Mouse (Mus musculus) MEL-GATA-1-ER (cell line): ENCODE results near the gene Rnh1.

Experiments
- DNase-seq: peaks from one replicate; pipeline ENCODE4 v3.0.0-alpha.2; 2012; ENCODE audit warnings: low read depth; ENCODE audit errors: extremely low read depth

Rnh1 gene

DNA sequence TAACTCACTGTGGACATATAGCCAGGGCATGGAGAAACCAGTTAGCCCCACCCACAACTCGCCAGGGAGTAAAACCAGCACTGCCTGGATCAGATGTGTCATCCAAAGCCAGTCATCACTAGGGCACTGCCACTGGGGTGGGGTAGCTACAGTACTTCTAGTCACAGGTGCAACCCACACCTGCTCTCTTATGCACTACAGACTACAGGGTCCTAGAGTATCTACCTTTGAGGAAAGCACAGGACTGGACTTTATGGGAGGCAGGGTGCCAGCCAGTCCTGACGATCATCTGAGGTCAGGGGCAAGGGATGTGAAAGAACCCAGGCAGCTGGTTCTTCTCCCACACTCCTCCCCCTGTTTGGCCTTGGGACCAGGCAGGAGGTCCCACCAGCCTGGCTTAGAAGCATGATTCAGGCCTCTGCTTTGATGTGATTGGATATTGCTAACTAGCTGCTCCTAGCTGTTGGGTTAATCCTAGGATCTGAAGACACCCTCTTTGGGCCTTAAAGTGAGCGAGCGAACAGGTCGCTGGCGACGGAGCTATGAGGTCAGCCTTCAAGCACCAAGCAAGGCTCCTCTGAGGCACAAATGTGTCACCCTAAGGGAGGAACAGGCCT, 4.6 kb downstream of the Rnh1 start:
- peak; percentile 31 for DNase-seq

DNA sequence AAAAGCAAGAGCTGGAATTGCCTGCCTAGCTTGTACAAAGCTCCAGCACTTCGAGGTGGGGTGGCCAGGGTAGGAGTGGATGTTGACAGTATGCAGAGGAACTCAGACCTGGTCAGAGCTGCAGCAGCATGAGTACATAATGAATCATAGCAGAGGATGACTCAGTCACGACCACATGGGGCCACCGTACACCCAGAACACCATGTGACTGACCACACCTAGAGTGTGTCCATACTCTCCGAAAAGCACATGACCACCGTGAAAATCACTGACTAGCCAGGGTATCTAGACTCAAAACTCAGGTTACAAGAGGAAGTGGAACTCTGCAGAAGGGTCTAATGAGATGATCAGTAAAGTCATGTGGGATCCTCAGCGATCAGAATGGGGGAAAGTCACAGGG, 7.8 kb downstream of the Rnh1 start:
- no peak for DNase-seq

DNA sequence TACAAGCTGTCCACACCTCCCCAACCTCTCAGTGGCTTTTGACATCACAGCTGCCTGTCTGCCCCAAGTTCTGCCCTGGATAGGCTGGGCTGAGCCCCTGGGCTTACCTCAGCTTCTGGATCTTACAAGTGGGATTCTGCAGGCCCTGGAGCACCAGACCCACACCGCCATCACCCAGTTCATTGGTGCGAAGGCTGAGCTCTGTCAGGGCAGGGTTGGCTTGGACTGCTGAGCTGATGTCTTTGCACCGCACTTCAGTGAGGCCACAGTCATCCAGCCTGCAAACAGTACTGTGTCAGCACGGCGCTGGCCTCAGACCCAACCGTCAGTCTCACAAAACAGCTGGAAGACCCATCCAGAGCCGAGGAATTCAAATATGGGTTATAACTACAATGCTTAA, 8.3 kb downstream of the Rnh1 start:
- no peak for DNase-seq

DNA sequence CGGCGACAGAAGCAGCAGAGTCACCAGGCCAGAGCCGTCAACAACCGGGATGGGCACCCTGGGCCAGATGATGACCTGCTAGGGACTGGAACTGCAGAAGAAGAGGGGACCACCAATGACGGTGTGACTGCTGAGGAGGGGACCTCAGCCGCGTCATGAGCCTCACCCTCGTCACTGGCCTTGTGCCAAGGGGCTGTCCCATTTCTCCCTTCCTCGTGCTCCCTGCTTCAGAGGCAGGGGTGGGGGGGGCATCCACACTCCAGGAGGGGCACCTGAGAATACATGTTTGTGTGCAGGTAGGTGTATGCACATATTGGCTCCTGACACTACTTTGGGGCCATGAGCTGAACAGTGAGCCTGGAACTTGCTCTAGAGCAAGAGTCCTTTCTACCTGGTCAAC, 17.3 kb downstream of the Rnh1 start:
- no peak for DNase-seq

DNA sequence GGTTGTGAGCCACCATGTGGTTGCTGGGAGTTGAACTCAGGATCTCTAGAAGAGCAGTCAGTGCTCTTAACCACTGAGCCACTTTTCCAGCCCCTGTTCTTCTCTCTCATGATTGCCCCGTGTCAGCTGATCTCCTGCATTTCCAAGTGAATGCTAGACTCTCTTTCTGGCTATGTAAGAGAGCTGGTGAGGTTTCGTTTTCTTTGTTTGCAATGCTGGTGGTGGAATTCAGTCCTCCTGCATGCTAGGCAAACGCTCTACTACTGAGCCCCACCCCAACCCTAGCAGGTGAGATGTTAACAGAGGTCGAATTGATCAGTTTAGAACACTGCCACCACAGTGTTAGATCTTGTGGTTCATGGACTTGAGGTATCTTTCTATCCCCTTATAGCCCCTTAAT, 24.0 kb downstream of the Rnh1 start:
- DNase-seq, result no peak

DNA sequence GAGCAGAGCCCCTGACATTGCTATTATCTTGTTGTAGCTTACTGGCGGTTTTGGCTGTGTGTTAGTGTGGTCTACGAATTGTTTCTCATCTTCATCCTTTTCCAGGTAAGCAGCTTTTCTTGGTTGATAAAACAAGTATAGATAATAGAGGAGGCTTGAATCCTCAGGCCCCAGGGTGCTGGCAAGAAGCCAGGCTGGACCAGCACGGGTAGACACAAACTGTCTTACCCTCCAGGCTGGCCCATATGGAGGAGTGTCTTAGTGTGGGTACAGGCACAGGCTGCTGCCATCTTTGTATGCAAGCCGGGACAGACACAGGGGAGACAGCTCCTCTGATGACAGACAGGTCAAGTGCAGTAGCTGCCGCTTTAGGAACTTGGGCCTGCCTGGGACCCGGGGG, 25.6 kb downstream of the Rnh1 start:
- no peak for DNase-seq

DNA sequence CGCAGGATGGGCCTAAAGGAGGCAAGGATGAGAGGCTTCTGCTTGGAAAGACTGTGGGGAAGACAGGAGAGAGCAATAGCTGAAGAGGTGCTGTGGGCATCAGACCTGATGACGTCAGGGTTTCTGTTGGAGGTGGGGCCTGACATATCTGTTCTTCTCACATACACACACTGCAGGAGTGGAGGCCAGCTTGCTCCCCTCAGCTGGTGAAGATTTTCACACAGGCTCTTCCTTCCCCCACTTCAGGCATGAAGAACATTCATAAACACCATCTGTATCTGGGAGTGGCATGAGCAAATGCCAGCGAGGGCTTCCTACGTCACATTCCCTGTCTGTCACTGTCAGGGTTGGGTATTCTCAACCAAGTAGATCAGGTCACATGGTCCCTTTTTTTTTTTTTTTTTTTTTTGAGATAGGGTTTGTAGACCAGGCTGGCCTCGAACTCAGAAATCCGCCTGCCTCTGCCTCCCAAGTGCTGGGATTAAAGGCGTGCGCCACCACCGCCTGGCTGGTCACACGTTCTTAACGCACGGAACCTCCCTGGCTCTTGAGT, 26.5 kb downstream of the Rnh1 start:
- no peak for DNase-seq

DNA sequence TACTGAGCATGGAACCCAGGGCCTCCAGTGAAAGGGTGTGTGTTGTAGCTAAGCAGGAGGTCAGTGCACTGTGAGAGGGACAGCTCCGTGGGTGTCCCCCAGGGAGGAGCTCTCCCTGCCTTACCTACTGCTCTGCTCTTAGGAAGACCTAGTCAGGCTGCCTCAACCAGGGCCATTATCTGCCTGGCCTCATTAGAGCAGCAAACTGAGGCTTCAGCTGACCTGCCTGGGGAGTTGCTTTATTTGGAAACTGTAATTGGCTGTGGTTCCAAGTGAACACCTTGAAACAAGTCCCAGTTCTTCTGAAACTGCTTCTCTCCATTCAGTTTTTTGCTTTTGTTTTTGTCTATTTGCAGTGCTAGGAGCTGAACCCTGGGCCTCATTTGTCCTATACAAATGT, 27.3 kb downstream of the Rnh1 start:
- no peak for DNase-seq

DNA sequence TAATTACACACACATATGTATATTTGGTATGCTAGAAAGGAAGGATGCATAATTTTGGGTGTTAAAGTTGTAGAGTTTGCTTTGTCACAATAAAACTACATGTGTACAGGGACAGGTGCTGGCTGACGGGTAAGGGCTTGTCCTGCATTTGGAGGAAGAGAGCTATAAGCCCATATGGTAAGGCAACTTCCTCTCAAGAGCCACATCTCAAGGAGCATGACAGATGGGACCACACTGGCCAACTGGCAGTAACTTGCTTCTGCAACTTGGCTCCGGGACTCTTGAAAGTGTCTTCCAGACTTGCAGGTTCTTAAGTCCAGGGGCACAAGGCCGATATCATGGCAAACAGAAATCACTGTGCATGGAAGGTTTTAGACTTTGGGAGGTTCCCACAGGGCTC, 28.0 kb downstream of the Rnh1 start:
- DNase-seq, result no peak

DNA sequence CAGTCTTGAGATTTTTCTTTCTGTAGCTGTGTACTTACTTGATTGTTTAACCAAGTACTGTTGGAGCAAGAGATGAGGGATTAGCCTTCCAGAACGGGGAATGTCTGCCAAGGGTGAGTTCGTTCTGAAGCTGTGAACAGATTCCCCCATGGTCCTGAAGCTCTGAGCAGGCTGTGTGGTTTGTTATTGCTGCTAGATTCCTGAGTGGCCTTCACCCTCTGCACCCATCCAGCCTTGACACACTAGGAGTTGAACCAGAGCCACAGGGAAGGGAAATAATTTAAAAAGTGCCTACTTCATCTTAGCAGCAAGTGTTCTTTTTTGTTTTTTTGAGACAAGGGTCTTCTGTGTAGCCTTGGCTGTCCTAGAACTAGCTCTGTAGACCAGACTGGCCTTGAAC, 28.8 kb downstream of the Rnh1 start:
- no peak for DNase-seq

DNA sequence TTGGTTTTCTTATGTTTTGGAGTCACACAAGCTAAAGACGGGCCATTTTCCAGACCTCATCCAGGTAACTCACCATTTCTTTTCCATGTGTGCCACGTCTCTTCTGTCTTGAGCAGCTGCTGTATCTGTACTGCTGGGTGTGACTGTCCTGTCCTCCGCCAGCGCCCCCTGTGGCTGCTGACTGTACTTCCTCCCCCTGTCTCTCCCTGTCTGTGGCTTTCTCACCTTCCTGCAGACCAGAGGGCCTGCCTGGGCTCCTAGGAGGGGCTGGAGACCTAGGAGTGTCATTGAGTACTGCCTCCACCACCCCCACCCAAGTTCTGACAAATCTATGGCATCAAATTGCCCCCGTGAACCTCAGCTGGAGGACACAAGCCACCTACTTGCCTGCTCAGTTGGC, 29.5 kb downstream of the Rnh1 start:
- peak; percentile 26 for DNase-seq

DNA sequence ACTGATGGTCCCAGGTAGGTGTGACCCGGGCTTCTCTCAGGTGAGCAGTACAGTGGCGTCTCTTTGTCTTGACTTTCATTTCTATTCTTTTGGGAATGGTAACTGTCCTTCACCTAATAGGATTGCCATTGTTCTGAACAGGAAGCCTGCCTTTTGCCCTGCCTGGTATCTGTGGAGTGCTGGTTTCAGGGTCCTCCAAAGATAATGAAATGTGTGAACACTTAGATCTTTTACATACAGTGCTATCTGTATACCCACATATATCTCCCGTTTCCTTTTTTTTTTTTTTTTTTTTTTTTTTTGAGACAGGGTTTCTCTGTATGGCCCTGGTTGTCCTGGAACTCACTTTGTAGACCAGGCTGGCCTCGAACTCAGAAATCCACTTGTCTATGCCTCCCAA, 31.3 kb downstream of the Rnh1 start:
- peak; percentile 44 for DNase-seq

DNA sequence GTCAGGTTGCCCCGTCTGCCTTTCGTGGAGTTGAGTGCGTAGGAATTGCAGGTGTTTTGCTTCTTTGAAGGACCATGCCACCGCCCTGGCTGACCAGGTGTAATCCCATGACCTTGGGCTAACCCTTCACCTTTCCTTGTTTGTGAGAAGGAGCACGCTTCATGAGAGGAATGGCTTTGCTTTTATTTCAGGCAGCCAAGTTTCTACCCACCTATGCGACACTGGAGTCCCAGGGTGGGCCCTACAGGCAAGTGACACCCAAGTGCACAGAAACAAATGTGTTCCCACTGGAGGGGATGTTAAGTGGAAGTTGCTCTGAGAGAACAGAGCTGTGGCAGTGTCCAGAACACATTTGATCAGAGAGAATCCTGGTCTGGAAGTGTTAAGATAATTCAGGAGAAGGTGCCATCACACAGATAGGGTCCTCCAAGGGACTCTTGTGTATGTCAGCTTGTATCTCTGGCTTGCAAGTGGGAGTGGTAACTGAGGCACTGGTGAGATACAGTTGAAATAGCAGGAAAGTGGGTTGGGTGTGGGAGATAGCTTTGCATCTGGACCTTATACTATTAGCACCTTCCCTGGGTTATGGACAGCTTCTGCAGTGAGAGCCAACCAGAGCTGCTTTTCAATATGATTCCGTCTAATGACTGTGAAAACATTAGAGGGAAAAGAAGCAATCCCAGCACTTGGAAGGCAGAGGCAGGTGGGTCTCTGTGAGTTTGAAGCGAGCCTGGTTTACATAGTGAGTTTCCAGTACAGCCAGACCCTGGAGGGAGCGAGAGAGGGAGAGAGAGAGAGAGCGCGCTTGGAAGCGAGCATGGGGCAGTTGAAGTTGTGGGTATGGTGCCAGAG, 40.5 kb downstream of the Rnh1 start:
- peak; percentile 66 for DNase-seq

DNA sequence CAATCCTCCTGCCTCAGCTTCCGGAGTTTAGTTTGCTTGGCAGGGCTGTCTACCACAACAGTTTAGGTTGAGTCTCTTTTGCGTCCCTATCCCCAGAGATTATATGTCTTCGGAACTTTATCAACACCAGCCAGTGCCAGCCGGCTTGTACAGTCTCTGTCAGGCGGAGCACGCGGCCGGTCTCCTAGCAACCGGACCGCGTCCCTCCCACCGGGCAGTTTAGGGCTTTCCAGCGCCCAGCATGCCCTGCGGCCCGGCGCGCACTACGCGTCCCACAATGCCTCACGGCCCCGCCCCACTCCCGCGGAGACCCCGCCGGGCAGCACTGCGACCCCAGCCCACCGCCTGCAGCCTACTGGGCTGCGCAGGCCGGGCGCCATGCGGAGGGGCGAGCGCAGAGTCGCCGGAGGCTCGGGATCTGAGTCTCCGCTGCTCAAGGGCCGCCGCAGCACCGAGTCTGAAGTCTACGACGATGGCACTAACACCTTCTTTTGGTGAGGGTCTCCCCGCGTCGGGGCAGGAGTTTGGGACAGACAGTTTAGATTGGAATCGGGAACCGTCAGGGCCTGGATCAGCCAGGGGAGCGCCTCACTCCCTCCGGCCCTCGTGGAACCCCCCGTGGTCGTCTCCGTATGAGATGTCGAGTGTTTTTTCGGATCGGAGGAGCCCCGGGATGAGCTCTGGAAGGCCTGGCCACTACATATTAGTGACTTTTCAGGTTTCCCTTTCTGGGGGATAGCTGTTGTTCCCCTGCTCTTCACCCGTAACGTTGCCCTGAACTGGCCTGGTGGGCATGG, 41.4 kb downstream of the Rnh1 start:
- DNase-seq, result peak; percentile 93

DNA sequence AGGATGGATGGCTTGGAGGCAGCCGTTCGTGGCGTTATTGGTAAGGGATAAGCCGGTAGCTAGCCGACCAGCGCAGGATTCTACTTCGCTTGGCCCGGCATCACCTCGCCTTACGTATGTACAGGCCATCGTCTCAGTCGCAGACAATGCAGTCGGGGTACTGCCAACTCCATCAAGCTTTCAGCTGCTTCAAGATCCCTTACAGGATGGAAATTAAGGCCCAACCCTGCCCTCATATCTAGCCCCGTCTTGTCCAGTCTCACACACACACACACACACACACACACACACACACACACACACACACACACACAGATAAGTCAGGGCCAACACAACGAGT, 49.2 kb downstream of the Rnh1 start:
- no peak for DNase-seq

DNA sequence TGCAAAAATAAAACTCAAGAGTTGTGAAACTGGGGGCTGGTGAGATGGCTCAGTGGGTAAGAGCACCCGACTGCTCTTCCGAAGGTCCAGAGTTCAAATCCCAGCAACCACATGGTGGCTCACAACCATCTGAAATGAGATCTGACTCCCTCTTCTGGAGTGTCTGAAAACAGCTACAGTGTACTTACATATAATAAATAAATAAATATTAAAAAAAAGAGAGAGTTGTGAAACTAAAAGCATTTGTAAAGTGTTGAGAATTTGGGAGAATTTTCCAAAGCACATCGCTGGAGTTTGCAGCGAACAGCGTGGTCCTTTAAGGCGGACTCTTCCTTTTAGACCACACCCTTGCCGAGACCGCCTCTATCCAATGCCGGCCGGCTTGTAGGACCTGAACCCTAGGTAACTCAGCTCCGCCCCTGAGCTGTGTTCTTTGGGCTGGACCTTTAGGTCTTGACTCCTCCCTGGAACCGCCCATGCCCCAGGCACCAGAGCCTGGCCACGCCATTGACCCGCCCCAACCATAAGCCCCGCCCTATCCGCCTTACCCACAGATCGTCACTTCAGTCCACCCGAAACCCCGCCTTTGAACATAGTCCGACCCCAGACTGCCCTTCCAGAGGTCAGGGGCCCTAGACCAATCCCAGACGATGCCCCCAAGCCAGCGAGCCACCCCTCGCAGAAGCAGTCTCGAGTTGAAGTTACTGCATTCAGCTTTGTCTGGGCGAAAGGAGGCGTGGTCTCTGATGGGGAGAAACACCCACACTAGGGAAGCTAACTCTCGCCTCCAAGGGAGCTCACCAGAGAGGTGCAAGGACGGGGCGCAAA, 49.8 kb downstream of the Rnh1 start:
- DNase-seq, result peak; percentile 93

DNA sequence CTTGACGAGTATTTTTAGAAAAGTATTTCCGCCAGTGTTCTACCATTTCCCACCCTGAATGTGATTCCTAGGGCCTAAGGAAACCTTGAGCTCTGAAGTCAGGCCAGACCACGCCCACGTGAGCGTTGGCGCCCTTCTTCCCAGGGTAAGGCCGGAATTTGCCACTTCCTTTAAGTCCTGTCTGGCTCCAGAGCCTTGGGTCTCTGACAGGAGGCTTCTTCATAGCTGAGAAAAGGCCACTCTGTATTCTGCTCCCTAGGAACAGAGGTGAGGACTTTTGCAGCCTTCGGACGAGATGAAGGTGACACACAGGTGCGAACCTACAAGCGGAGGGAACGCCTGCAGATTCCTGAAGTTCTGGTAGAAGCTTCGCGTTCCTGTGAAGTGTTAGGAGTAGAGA, 50.4 kb downstream of the Rnh1 start, which contains the start of gene Ptdss2:
TSS of gene Ptdss2 (plus strand) at position 138 of the 400 bp plus-strand sequence.
- DNase-seq, result no peak

DNA sequence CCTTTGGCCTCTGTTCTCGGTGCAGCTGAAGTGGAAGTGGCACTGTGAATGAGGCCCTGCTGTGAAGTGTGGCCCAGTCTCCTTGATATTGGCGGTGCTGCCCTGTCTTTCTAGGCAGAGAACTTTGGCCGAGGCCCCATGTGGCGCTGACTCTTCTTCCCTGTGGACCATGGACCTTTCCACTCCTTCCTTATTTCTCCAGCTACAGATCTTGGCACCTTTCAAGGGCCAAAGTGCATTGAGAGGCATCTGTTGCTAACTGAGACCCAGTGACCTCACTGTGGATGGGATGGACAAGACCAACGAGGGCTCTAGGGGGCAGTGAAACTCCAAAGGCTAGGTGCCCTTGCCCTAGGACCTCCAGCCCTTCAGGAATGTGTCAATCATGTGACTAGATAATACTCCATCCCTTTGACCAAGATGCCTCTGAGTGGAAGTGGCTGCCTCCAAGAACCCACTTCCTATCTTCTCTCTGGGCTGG, 51.6 kb downstream of the Rnh1 start:
- no peak for DNase-seq

DNA sequence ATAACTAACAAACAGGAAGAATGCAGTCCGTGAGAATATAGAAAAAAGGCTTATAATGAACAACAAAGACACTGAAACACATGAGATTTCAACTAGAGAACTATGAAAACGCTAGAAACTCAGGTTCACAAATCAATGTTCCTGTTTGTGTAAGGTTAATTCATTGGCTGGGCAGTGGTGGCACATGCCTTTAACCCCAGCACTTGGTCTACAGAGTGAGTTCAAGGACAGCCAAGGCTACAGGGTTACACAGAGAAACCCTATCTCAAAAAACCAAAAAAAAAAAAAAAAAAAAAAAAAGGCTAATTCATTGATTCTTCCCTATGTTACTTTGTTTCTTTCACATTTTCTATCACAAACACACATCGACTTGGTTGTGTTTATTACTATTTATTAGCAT, 52.1 kb downstream of the Rnh1 start:
- no peak for DNase-seq

DNA sequence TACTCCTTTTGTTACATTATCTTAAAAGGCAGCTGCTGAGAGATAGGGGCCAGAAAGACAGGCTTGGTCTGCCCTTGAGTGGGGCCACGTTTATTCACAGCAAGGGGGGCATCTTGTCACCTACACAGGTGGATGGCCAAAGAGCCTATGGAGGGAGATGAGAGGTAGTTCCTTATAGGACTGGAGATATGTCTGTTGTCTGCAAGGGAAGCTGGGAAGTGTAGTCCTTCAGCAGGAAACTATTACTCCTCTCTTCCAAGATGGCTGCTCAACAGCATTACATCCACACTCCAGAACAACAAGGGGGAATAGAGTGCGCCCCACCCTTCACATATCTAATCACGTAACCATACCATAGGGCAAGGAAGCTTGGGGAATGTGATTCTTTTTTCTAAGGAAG, 53.2 kb downstream of the Rnh1 start:
- no peak for DNase-seq

DNA sequence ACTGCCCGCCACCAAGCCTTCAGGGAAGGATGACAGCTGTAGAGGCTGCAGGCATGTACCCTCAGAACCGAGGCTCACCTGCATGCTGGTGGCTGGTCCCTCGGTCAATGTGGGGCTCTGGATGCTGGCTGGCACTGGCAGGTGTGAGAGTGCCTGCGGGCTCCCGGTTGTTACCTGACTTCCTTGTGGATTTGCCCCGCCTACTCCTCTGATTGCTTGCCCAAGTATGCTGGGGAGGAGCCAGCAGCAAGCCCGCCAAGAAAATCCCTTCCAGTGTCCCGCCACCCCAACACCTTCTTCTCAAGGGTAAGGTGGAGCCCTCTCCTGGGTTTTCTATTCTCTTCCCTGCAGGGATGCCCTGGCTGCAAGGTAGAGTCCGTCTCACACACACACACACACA, 55.0 kb downstream of the Rnh1 start, which contains the start of gene Ano9:
TSS of gene Ano9 (minus strand) at position 171 of the 400 bp plus-strand sequence.
- no peak for DNase-seq
